Mouse (Mus musculus): ENCODE results near the gene Aplnr. TPM values are rescaled to one million over a fixed set of nuclear protein-coding genes. Genes with fewer than 3 reads are reported as not detected.

Gene Aplnr
- polyA plus RNA-seq, 2 experiments: 37.0 to 47.3 TPM

- Histone ChIP-seq H3K4me2 (replicated peaks; ENCODE audit: low read depth, low read length, severe bottlenecking) (no peak overlapping the region), H3K27ac (replicated peaks; ENCODE audit: low read depth, low read length) (no peak overlapping the region), H3K9ac (ENCODE audit: low read depth, low read length, severe bottlenecking) (no peak overlapping the region), H3K4me1 (ENCODE audit: control insufficient read depth, insufficient read depth, low read length) (peaks cover 3% of the 10 kb centered on the region), H3K4me3 (replicated peaks; ENCODE audit: low read length) (no peak overlapping the region), H3K36me3 (ENCODE audit: control insufficient read depth, insufficient read depth, low read length) (no peaks in the 10 kb centered on the region), H3K9me3 (ENCODE audit: control insufficient read depth, low read length) (no peaks in the 10 kb centered on the region), H3K27me3 (ENCODE audit: control insufficient read depth, insufficient read depth, low read length) (no peaks in the 10 kb centered on the region)
- no peak for ATAC-seq (ENCODE audit: low FRiP score, low read depth)
- no peak for DNase-seq (ENCODE audit: low spot score)
- WGBS: 64% methylated on average over 1 of the region's 1 CpGs
- no peak for TF ChIP-seq POLR2A (IDR thresholded peaks at IDR 0.05; ENCODE audit: borderline replicate concordance, extremely low read depth, insufficient read depth, insufficient read length)
These were observed 31.6 kb downstream of the Aplnr start for GRCm38 (mm10) chr2:85167624-85168023.

- 82% methylated on average over 1 of the region's 1 CpGs for WGBS
- ATAC-seq (ENCODE audit: low FRiP score, low read depth) (no peak), DNase-seq (ENCODE audit: low spot score) (no peak)
- H3K9ac ChIP-seq (ENCODE audit: low read depth, low read length, severe bottlenecking): no peak overlapping the region
- H3K27me3 ChIP-seq (ENCODE audit: control insufficient read depth, insufficient read depth, low read length): no peaks in the 10 kb centered on the region
- H3K36me3 ChIP-seq (ENCODE audit: control insufficient read depth, insufficient read depth, low read length): no peaks in the 10 kb centered on the region
- no peak overlapping the region for H3K27ac ChIP-seq (replicated peaks; ENCODE audit: low read depth, low read length)
- H3K4me2 ChIP-seq (replicated peaks; ENCODE audit: low read depth, low read length, severe bottlenecking): no peak overlapping the region
- H3K4me1 ChIP-seq (ENCODE audit: control insufficient read depth, insufficient read depth, low read length): peaks cover 3% of the 10 kb centered on the region
- H3K4me3 ChIP-seq (replicated peaks; ENCODE audit: low read length): no peak overlapping the region
- H3K9me3 ChIP-seq (ENCODE audit: control insufficient read depth, low read length): no peaks in the 10 kb centered on the region
- TF ChIP-seq POLR2A (IDR thresholded peaks at IDR 0.05; ENCODE audit: borderline replicate concordance, extremely low read depth, insufficient read depth, insufficient read length): no peak
These were observed 32.3 kb downstream of the Aplnr start for GRCm38 (mm10) chr2:85168327-85168726.

GRCm38 (mm10) chr2:85172071-85172762 is 36.2 kb downstream of the Aplnr start:
- DNase-seq (ENCODE audit: low spot score) (peak; percentile 79), ATAC-seq (ENCODE audit: low FRiP score, low read depth) (peak; percentile 83)
- 50% methylated on average over 3 of the region's 3 CpGs for WGBS
- TF ChIP-seq POLR2A (IDR thresholded peaks at IDR 0.05; ENCODE audit: borderline replicate concordance, extremely low read depth, insufficient read depth, insufficient read length): no peak
- Histone ChIP-seq H3K9me3 (ENCODE audit: control insufficient read depth, low read length) (no peaks in the 10 kb centered on the region), H3K4me1 (ENCODE audit: control insufficient read depth, insufficient read depth, low read length) (peaks cover 3% of the 10 kb centered on the region), H3K27ac (replicated peaks; ENCODE audit: low read depth, low read length) (peak overlapping the region; percentile 48; the same call in 1 of the 2 replicates), H3K4me2 (replicated peaks; ENCODE audit: low read depth, low read length, severe bottlenecking) (no peak overlapping the region), H3K4me3 (replicated peaks; ENCODE audit: low read length) (no peak overlapping the region), H3K27me3 (ENCODE audit: control insufficient read depth, insufficient read depth, low read length) (no peaks in the 10 kb centered on the region), H3K36me3 (ENCODE audit: control insufficient read depth, insufficient read depth, low read length) (no peaks in the 10 kb centered on the region), H3K9ac (ENCODE audit: low read depth, low read length, severe bottlenecking) (no peak overlapping the region)

- TF ChIP-seq POLR2A (IDR thresholded peaks at IDR 0.05; ENCODE audit: borderline replicate concordance, extremely low read depth, insufficient read depth, insufficient read length): no peak
- Histone ChIP-seq H3K27ac (replicated peaks; ENCODE audit: low read depth, low read length) (peak overlapping the region; percentile 48; the same call in 1 of the 2 replicates), H3K4me1 (ENCODE audit: control insufficient read depth, insufficient read depth, low read length) (peaks cover 3% of the 10 kb centered on the region), H3K27me3 (ENCODE audit: control insufficient read depth, insufficient read depth, low read length) (no peaks in the 10 kb centered on the region), H3K9ac (ENCODE audit: low read depth, low read length, severe bottlenecking) (no peak overlapping the region), H3K4me2 (replicated peaks; ENCODE audit: low read depth, low read length, severe bottlenecking) (no peak overlapping the region), H3K36me3 (ENCODE audit: control insufficient read depth, insufficient read depth, low read length) (no peaks in the 10 kb centered on the region), H3K4me3 (replicated peaks; ENCODE audit: low read length) (no peak overlapping the region), H3K9me3 (ENCODE audit: control insufficient read depth, low read length) (no peaks in the 10 kb centered on the region)
- DNase-seq (ENCODE audit: low spot score) (peak; percentile 25), ATAC-seq (ENCODE audit: low FRiP score, low read depth) (peak; percentile 71)
- 45% methylated on average over 2 of the region's 2 CpGs for WGBS
These were observed 36.7 kb downstream of the Aplnr start for GRCm38 (mm10) chr2:85172763-85173103.

- DNase-seq (ENCODE audit: low spot score): no peak
- WGBS: 77% methylated on average over 6 of the region's 6 CpGs
- TF ChIP-seq POLR2A (IDR thresholded peaks at IDR 0.05; ENCODE audit: borderline replicate concordance, extremely low read depth, insufficient read depth, insufficient read length): no peak
- peaks cover 3% of the 10 kb centered on the region for H3K4me1 ChIP-seq (ENCODE audit: control insufficient read depth, insufficient read depth, low read length)
- no peaks in the 10 kb centered on the region for H3K9me3 ChIP-seq (ENCODE audit: control insufficient read depth, low read length)
- no peak overlapping the region for H3K27ac ChIP-seq (replicated peaks; ENCODE audit: low read depth, low read length)
- no peak overlapping the region for H3K4me2 ChIP-seq (replicated peaks; ENCODE audit: low read depth, low read length, severe bottlenecking)
- H3K36me3 ChIP-seq (ENCODE audit: control insufficient read depth, insufficient read depth, low read length): no peaks in the 10 kb centered on the region
- no peak for ATAC-seq (ENCODE audit: low FRiP score, low read depth)
- H3K9ac ChIP-seq (ENCODE audit: low read depth, low read length, severe bottlenecking): no peak overlapping the region
- H3K4me3 ChIP-seq (replicated peaks; ENCODE audit: low read length): no peak overlapping the region
- no peaks in the 10 kb centered on the region for H3K27me3 ChIP-seq (ENCODE audit: control insufficient read depth, insufficient read depth, low read length)
These were observed 37.5 kb downstream of the Aplnr start for GRCm38 (mm10) chr2:85173545-85173944.
